24 mouse cellular contexts compared by ENCODE assay signal in genomic region chr13:67909759-67910158, GRCm38 (mm10). TPM values are rescaled to one million over a fixed set of nuclear protein-coding genes. Genes with fewer than 3 reads are reported as not detected.
"Had no signal": no experiment of that assay in that cellular context is flagged by ENCODE, and none has a peak within 500 bp of the region (broad histone marks: within the 10 kb centered on the region; RNA-seq: fewer than 3 reads in every experiment).

No protein-coding gene starts in this region.

- H3K4me2 ChIP-seq: lung, embryonic 14.5 days; midbrain, embryonic 12.5 days; neural tube, embryonic 13.5 days; neural tube, embryonic 15.5 days; stomach, embryonic 15.5 days had no signal

- ATAC-seq: midbrain, embryonic 16.5 days had no signal

- DNase-seq: lung, adult 18-20 months; lung, embryonic 14.5 days; lung, postnatal 10 days; lung, postnatal 4 days; midbrain, embryonic 14.5 days; retina, postnatal 1 day; right cerebral cortex, postnatal 14 days; thymus, adult 2 months; thymus, postnatal 25 days; thymus, postnatal 4 days had no signal

- H3K27ac ChIP-seq: midbrain, embryonic 10.5 days; midbrain, embryonic 12.5 days; neural tube, embryonic 13.5 days; neural tube, embryonic 15.5 days; stomach, embryonic 15.5 days; stomach, postnatal 0 days had no signal

- H3K27me3 ChIP-seq: midbrain, embryonic 12.5 days; neural tube, embryonic 13.5 days; neural tube, embryonic 15.5 days; stomach, embryonic 15.5 days had no signal

- H3K4me1 ChIP-seq: midbrain, embryonic 10.5 days; midbrain, embryonic 12.5 days; neural tube, embryonic 13.5 days; neural tube, embryonic 15.5 days; stomach, embryonic 15.5 days had no signal

- H3K36me3 ChIP-seq: midbrain, embryonic 10.5 days; midbrain, embryonic 12.5 days; neural tube, embryonic 13.5 days; neural tube, embryonic 15.5 days; stomach, embryonic 15.5 days had no signal

- H3K9ac ChIP-seq: lung, embryonic 14.5 days; midbrain, embryonic 12.5 days; neural tube, embryonic 13.5 days; neural tube, embryonic 15.5 days; stomach, embryonic 15.5 days had no signal

- H3K9me3 ChIP-seq: stomach, embryonic 15.5 days had no signal

- H3K4me3 ChIP-seq: midbrain, embryonic 10.5 days; midbrain, embryonic 12.5 days; myocyte; neural tube, embryonic 13.5 days; neural tube, embryonic 15.5 days; stomach, embryonic 15.5 days had no signal

RNA-seq across cellular contexts. Expression of gene BC048507, which starts 46.6 kb away (rescaled TPM):
- total RNA-seq: megakaryocyte, adult 5-6 weeks; megakaryocyte-erythroid progenitor cell, adult 5-6 weeks had no signal
- polyA plus RNA-seq: lung, embryonic 14.5 days; lung, embryonic 16.5 days; midbrain, embryonic 10.5 days; midbrain, embryonic 12.5 days; midbrain, embryonic 14.5 days; midbrain, embryonic 16.5 days; myocyte; neural tube, embryonic 11.5 days; neural tube, embryonic 13.5 days; neural tube, embryonic 15.5 days; spleen, adult 2 months; stomach, postnatal 0 days; thymus, adult 2 months; urinary bladder, adult 2 months had no signal
